Mouse (Mus musculus): ENCODE measurements around the gene Slc34a2. TPM values are rescaled to one million over a fixed set of nuclear protein-coding genes. Genes with fewer than 3 reads are reported as not detected.
A peak's percentile ranks its signal among the peaks of the same experiment; 100 is the strongest.

Gene Slc34a2
- polyA plus RNA-seq, 1 experiment from 2014 or later = 0.09 TPM

DNA sequence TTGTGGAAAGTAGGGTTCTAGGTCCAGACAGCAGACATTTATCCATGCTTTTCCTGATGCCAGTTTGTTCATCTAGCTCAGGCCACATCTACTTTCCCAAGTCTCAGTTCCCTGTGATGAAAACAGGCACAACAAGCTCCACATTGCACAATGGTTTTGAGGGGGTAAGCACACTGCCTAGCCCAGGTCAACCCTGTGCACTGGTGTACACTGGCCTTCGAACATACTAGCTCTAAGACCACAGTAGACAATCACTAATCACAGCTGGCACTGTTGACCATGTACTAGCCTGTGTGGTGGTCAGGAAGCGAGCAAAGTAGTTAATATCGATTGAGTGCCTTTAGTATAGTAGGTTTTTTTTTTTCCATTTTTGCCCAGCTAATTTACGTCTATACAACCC lies 34.4 kb upstream of the Slc34a2 start:
- no peak overlapping the region for H3K4me3 ChIP-seq
- 81% methylated on average over 4 of the region's 4 CpGs for WGBS
- 0 out of 2 replicates have a peak, but pooled peaks cover 3% of the 10 kb centered on the region for H3K9me3 ChIP-seq
- H3K4me2 ChIP-seq = no peak overlapping the region
- H3K27me3 ChIP-seq (replicated peaks) = no peaks in the 10 kb centered on the region
- ATAC-seq (replicated peaks) = no peak
- H3K36me3 ChIP-seq (replicated peaks) = no peaks in the 10 kb centered on the region
- H3K9ac ChIP-seq = no peak overlapping the region
- peaks cover 5% of the 10 kb centered on the region; the same call in 1 of the 2 replicates for H3K4me1 ChIP-seq
- no peak overlapping the region for H3K27ac ChIP-seq

DNA sequence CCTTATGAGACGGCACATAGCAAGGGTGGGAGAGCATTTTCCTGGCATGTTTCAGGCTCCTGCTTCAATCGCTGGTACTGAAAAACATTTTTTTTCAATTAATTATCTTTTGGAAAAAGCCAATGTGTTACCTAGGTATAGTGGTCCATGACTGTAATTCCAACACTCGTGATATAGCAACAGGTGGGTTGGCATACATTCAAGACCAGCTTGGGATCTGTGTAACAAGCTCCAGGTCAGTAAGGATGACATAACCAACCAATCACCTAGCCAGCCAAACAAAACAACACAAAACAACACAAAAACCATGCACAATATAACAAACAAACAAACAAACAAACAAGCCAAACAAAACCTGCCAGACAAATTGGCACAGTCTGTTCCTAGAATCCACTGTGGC lies 33.9 kb upstream of the Slc34a2 start:
- no peak for ATAC-seq (replicated peaks)
- Histone ChIP-seq H3K9me3 (0 out of 2 replicates have a peak, but pooled peaks cover 3% of the 10 kb centered on the region), H3K27me3 (replicated peaks) (no peaks in the 10 kb centered on the region), H3K4me2 (no peak overlapping the region), H3K4me1 (peaks cover 5% of the 10 kb centered on the region; the same call in 1 of the 2 replicates), H3K4me3 (no peak overlapping the region), H3K36me3 (replicated peaks) (no peaks in the 10 kb centered on the region), H3K27ac (no peak overlapping the region), H3K9ac (no peak overlapping the region)
- 85% methylated on average over 3 of the region's 3 CpGs for WGBS

DNA sequence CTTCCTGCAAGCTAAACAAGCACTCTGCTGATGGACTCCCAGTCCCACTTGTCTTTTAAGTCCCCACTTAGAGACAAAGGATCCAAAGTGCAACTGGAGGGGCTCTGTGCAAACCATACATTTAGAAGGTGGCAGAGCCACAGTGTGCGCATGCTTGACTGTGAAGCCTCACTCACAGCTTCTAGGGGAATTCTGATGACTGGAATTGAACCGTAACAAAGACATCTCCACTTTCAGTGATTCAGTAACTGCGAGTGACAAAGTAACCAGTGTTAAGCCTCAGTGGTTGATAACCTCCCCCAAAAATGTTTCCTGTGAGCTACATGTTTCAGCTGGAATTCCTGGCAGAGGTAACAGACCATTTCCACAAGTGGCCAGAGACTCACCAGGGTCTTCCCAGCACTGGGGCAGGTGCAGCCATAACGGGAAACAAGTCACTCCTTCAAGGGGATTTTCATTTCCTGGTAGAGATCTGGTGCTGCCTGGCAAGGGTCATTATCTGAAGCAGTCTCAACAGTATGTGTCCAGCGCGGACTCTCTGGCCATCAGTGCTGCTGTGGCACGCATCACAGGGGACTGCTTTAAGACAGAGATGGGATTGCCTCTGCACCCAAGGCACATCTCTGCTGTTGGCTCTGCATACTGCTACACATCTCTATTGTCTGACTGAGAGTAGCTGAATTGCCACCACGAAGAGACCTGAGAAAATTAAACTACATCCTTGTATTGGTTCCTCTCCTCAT lies 28.7 kb upstream of the Slc34a2 start:
- H3K9me3 ChIP-seq = 0 out of 2 replicates have a peak, but pooled peaks cover 3% of the 10 kb centered on the region
- H3K9ac ChIP-seq = no peak overlapping the region
- no peak overlapping the region for H3K4me2 ChIP-seq
- no peak for ATAC-seq (replicated peaks)
- WGBS = 81% methylated on average over 8 of the region's 8 CpGs
- no peak overlapping the region for H3K4me3 ChIP-seq
- no peak overlapping the region for H3K27ac ChIP-seq
- H3K4me1 ChIP-seq = no peaks in the 10 kb centered on the region
- no peaks in the 10 kb centered on the region for H3K27me3 ChIP-seq (replicated peaks)
- no peaks in the 10 kb centered on the region for H3K36me3 ChIP-seq (replicated peaks)

DNA sequence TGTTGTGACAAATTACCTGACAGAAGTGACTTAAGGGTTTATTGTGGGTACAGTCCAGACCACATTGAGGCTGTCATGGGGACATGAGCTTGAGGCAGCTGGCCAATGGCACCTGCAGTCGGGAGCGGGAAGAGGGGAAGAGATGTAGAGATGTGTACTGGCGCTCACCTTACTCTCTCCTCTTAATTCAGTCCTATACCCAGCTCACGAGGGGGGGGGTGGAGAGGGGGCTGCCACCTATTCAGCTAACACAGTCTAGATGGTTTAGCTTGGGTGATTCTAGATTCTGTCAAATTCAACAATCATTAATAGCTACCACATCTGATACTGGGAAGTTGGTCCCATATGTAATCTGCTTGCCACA lies 28.1 kb upstream of the Slc34a2 start:
- Histone ChIP-seq H3K27me3 (replicated peaks) (no peaks in the 10 kb centered on the region), H3K4me1 (no peaks in the 10 kb centered on the region), H3K4me2 (no peak overlapping the region), H3K4me3 (no peak overlapping the region), H3K9me3 (0 out of 2 replicates have a peak, but pooled peaks cover 3% of the 10 kb centered on the region), H3K27ac (no peak overlapping the region), H3K36me3 (replicated peaks) (no peaks in the 10 kb centered on the region), H3K9ac (no peak overlapping the region)
- no peak for ATAC-seq (replicated peaks)
- 88% methylated on average over 4 of the region's 4 CpGs for WGBS

DNA sequence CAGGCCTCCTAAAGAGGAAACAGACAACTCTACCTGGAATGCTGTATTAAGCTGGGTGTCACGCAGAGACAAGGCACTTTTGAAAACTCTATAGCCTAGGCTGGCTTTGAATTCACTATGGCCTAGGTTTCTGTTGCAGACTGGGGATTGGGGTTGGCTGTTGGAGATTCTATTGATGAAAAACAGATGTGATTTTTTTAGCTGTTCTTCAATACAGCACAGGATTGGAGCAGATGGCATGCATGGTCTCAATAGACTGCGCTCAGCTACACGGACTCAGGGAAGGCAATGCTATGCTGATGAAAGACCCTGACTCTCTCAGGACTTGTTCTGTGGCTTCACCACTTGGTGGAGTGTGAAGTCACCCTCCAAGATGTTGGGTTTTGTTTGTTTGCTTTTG lies 26.6 kb upstream of the Slc34a2 start:
- WGBS = 72% methylated on average over 3 of the region's 3 CpGs
- ATAC-seq (replicated peaks) = no peak
- no peaks in the 10 kb centered on the region for H3K9me3 ChIP-seq
- H3K27me3 ChIP-seq (replicated peaks) = no peaks in the 10 kb centered on the region
- H3K4me3 ChIP-seq = no peak overlapping the region
- H3K9ac ChIP-seq = no peak overlapping the region
- no peak overlapping the region for H3K27ac ChIP-seq
- no peaks in the 10 kb centered on the region for H3K36me3 ChIP-seq (replicated peaks)
- H3K4me1 ChIP-seq = no peaks in the 10 kb centered on the region
- no peak overlapping the region for H3K4me2 ChIP-seq

DNA sequence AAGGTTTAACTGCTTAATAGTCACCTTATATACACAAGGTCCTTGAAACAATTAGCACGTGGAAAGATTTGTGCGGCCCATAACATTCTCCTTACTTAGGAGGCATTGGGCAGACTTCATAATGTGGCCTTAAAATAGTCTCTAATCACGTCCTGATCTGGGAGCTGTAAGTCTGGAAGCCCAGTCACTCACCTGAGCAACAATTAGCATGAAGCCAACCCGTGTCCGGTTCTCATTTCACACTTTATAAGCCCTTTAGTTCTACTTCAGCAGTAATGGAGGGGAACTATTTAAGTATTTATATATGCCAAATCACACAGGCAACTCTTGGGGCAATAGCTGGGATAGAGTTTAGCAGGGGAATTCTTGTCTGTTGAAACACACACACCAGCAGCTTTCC lies 21.3 kb upstream of the Slc34a2 start:
- no peaks in the 10 kb centered on the region for H3K27me3 ChIP-seq (replicated peaks)
- H3K4me1 ChIP-seq = no peaks in the 10 kb centered on the region
- no peak overlapping the region for H3K27ac ChIP-seq
- H3K9ac ChIP-seq = no peak overlapping the region
- no peaks in the 10 kb centered on the region for H3K36me3 ChIP-seq (replicated peaks)
- WGBS = 56% methylated on average over 5 of the region's 5 CpGs
- H3K9me3 ChIP-seq = no peaks in the 10 kb centered on the region
- no peak overlapping the region for H3K4me3 ChIP-seq
- 0 out of 2 replicates have a peak, but pooled peaks have one; percentile 33 for ATAC-seq (replicated peaks)
- no peak overlapping the region for H3K4me2 ChIP-seq

DNA sequence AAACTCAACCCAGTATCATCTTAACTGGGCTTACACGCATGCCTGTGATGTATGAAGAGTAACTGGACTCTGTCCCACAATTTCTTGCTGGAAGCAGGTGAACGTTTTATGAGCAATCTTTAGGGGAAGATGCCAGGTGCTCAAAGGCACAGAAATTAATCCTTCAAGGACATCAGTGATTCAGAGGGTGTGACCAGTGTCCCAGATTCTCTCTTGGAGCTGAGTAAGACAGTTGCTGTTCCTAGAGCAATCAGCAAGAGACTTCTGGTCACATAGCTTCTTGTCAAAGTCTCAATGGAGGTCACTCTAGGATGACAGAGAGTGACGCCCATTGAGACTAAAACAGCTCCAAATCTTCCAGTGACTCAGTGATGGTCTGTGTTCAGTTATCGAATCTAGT lies 19.6 kb upstream of the Slc34a2 start:
- H3K27ac ChIP-seq = no peak overlapping the region
- no peaks in the 10 kb centered on the region for H3K9me3 ChIP-seq
- no peak overlapping the region for H3K9ac ChIP-seq
- H3K4me3 ChIP-seq = no peak overlapping the region
- no peak for ATAC-seq (replicated peaks)
- H3K36me3 ChIP-seq (replicated peaks) = no peaks in the 10 kb centered on the region
- H3K4me2 ChIP-seq = no peak overlapping the region
- no peaks in the 10 kb centered on the region for H3K4me1 ChIP-seq
- 83% methylated on average over 4 of the region's 4 CpGs for WGBS
- H3K27me3 ChIP-seq (replicated peaks) = no peaks in the 10 kb centered on the region

DNA sequence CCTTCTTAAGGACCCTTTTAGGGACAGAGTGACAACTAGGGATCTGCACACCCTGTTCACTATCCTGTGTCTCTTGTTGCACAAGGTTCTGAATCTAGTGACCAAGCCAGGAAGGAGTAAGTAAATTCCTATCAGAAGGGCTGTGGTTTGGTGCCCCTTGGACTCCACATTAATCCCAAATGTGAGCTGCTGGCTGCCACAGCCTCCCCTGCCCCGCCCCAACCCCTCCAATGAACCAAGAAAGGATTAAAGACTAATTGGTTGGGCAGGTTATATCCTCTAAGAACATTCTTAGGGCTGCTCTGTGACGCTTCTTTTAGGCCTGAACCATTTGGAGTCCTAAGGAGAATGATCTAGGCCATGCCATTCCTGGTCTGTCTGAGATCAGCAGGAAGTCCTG lies 14.4 kb upstream of the Slc34a2 start:
- Histone ChIP-seq H3K9me3 (no peaks in the 10 kb centered on the region), H3K27ac (no peak overlapping the region), H3K36me3 (replicated peaks) (no peaks in the 10 kb centered on the region), H3K4me3 (no peak overlapping the region), H3K4me2 (no peak overlapping the region), H3K9ac (no peak overlapping the region), H3K27me3 (replicated peaks) (no peaks in the 10 kb centered on the region), H3K4me1 (no peaks in the 10 kb centered on the region)
- 33% methylated on average over 2 of the region's 2 CpGs for WGBS
- no peak for ATAC-seq (replicated peaks)

DNA sequence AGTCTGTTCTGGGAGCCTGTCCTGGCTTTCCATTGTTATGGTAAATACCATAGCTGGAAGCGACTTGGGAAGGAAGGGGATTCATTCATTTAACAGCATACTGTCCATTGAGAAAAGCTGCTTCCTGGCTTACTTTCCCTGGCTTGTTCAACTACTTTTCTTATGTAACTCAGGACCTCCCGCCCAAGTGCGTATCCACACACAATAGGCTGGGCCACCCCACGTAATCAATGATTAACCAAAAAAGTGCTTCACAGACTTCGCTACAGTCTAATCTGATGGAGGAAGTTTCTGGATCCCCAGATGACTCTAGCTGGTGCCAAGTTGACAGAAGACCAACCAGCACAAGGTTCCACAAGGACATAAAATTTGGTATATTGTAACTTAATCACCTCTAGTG lies 14.0 kb upstream of the Slc34a2 start:
- no peak for ATAC-seq (replicated peaks)
- H3K4me1 ChIP-seq = no peaks in the 10 kb centered on the region
- H3K9ac ChIP-seq = no peak overlapping the region
- no peaks in the 10 kb centered on the region for H3K36me3 ChIP-seq (replicated peaks)
- H3K9me3 ChIP-seq = no peaks in the 10 kb centered on the region
- H3K4me2 ChIP-seq = no peak overlapping the region
- no peaks in the 10 kb centered on the region for H3K27me3 ChIP-seq (replicated peaks)
- no peak overlapping the region for H3K4me3 ChIP-seq
- WGBS = 21% methylated on average over 5 of the region's 5 CpGs
- H3K27ac ChIP-seq = no peak overlapping the region

DNA sequence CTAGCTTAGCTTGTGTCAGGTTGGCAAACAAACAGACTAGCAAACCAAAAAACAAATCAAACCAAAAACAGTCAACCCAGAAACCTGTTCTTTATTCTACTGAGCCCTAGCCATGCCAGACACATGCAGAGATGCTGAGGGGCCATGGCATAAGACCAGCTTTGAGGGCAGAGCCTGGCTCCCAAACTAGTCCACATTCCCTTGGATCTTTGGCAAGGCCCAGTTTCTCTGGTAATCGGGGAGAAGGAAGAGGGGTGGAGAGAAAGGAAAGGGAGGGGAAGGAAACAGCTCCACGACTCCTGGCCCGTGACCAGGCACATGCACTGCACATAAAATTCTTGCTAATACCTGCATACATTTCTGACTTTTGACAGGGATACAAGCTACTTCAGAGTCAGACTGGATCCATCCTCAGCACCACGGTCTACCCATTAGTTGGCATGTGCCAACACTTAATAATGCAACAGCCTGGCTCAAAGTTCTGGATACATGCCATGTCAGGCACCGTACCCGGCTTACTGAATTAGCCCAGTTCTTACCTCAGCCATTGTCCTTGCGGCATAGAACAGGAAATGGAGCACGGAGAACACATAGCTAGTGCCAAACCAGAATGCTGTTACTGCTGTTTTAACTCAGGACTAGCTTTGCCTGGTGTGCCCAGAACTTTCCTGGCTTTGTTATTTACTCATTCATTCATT lies 12.5 kb upstream of the Slc34a2 start:
- Histone ChIP-seq H3K4me2 (no peak overlapping the region), H3K4me3 (no peak overlapping the region), H3K4me1 (no peaks in the 10 kb centered on the region), H3K36me3 (replicated peaks) (no peaks in the 10 kb centered on the region), H3K27me3 (replicated peaks) (no peaks in the 10 kb centered on the region), H3K27ac (no peak overlapping the region), H3K9ac (no peak overlapping the region), H3K9me3 (no peaks in the 10 kb centered on the region)
- WGBS = 88% methylated on average over 8 of the region's 8 CpGs
- ATAC-seq (replicated peaks) = no peak

DNA sequence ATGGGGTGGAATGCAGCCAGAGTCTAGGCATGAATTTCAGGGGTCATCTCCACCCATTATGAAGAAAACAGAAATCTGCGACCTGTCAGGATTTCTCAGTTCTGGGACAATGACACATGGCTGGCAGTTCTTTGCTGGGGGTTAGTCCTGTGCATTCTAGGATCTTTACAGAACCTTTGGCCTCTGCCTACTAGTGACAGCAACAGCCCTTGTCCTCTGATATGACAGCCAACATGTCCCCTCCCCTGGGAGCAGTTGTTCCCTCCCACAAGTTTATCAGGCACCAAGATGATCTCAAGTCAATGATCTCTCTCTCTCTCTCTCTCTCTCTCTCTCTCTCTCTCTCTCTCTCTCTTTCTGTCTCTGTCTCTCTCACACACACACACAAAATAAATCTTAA lies 6.5 kb upstream of the Slc34a2 start:
- H3K9ac ChIP-seq = no peak overlapping the region
- no peak overlapping the region for H3K27ac ChIP-seq
- no peaks in the 10 kb centered on the region for H3K27me3 ChIP-seq (replicated peaks)
- no peak overlapping the region for H3K4me3 ChIP-seq
- no peaks in the 10 kb centered on the region for H3K36me3 ChIP-seq (replicated peaks)
- 76% methylated on average over 1 of the region's 1 CpGs for WGBS
- H3K4me2 ChIP-seq = no peak overlapping the region
- no peaks in the 10 kb centered on the region for H3K4me1 ChIP-seq
- no peaks in the 10 kb centered on the region for H3K9me3 ChIP-seq
- ATAC-seq (replicated peaks) = no peak

DNA sequence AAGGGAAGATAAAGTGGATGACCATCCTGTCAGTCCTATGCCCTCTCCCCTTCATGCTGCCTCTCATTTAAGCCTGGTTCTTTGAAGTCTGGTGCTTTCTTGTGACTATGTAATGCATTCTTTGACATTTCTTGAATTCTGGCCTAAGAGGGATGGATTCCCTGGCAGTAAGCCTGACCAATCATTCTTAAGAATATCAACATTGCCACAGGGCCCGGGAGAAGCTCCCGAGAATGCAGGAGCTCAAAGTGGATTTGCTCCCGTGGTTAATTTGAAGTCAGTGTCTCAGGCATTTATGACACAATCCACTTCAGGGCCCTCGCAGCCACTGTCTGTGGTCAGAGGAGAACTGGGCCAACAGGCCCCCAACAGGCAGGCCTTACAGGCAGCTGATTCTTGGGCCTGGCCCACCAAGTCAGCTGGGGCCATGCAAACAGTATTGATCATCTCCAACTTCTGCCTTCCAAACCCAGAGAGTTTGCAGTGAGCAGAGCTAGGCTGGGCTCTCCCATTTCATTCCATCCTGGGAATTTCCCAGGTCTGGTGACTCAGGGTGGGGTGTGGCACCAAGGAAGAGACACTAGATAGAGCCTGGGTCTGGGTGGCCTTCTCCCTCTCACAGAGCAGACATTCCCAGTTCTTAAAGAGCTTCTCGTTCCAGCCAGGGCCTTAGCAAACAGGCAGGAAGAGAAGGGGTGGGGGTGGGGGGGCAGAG lies 4.3 kb downstream of the Slc34a2 start:
- no peak overlapping the region for H3K27ac ChIP-seq
- H3K27me3 ChIP-seq (replicated peaks) = no peaks in the 10 kb centered on the region
- no peak for ATAC-seq (replicated peaks)
- WGBS = 38% methylated on average over 5 of the region's 5 CpGs
- no peaks in the 10 kb centered on the region for H3K36me3 ChIP-seq (replicated peaks)
- H3K4me2 ChIP-seq = no peak overlapping the region
- no peaks in the 10 kb centered on the region for H3K9me3 ChIP-seq
- no peak overlapping the region for H3K4me3 ChIP-seq
- H3K9ac ChIP-seq = no peak overlapping the region
- H3K4me1 ChIP-seq = peaks cover 4% of the 10 kb centered on the region; the same call in 1 of the 2 replicates

Data from midbrain, embryonic 15.5 days (tissue).